Mouse (Mus musculus): ENCODE measurements around the gene Hoxb9.

DNA sequence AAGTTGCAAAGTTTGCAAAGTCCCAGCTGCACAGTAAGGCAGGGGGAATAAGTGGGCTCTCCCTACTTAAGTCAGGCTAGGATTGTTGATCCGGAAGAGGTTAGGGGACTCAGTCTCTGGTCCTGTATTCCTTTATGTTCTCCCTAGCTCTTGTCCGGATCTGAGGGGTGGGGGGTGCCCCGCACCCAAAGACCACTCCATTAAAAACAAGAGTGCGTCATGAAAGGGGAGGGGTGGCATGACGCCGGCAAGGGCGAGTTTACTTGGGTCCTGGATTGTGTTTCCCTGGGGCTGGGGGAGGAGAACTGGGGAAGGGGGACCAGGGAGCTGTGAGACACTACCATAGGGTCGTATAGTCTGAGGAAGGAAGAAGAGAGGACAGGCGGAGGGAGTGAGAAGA is 28.5 kb downstream of the Hoxb9 start:
- no peak for TF ChIP-seq CTCF (IDR thresholded peaks at IDR 0.05; ENCODE audit: low read depth, low read length)
- no peak for TF ChIP-seq POLR2A (IDR thresholded peaks at IDR 0.05; ENCODE audit: extremely low read depth, insufficient read depth, low read length)
